Mouse (Mus musculus) neural tube, embryonic 14.5 days (tissue): ENCODE measurements around the gene Opcml. TPM values are rescaled to one million over a fixed set of nuclear protein-coding genes. Genes with fewer than 3 reads are reported as not detected.

ENCODE experiments used
- ATAC-seq: fragments of 200-750 bp; cut with Nextera tagmentation; 2 replicates; pipeline ENCODE4 v1.8.0; 2017; ENCODE audit warnings: low read depth, mild to moderate bottlenecking, moderate TSS enrichment, moderate library complexity
- H3K27ac ChIP-seq: fragments of 300-500 bp; sonication (generic); 2 replicates; pipeline ENCODE4 v1.5.1; 2014; ENCODE audit warnings: low read depth, mild to moderate bottlenecking, control low read depth, low read length, moderate library complexity, mixed read lengths
- H3K27me3 ChIP-seq: fragments of 300-500 bp; sonication (generic); 2 replicates; pipeline ENCODE4 v1.6.1; 2014; ENCODE audit warnings: low read length; ENCODE audit not compliant: control insufficient read depth, insufficient read depth
- H3K36me3 ChIP-seq: fragments of 300-500 bp; sonication (generic); 2 replicates; pipeline ENCODE4 v1.6.1; 2014; ENCODE audit warnings: low read length, mixed read lengths; ENCODE audit not compliant: control insufficient read depth, insufficient read depth
- H3K4me1 ChIP-seq: fragments of 300-500 bp; sonication (generic); 2 replicates; pipeline ENCODE4 v1.6.1; 2014; ENCODE audit warnings: low read length; ENCODE audit not compliant: control insufficient read depth, insufficient read depth
- H3K4me2 ChIP-seq: fragments of 300-500 bp; sonication (generic); 2 replicates; pipeline ENCODE4 v1.6.1; 2014; ENCODE audit warnings: mild to moderate bottlenecking, low read depth, low read length, control low read depth
- H3K4me3 ChIP-seq: fragments of 300-500 bp; sonication (generic); 2 replicates; pipeline ENCODE4 v1.5.1; 2014; ENCODE audit warnings: low read depth, low read length, control low read depth, mixed read lengths
- H3K9ac ChIP-seq: fragments of 300-500 bp; sonication (generic); replicated peaks from 2 replicates; pipeline ENCODE4 v1.6.1; 2014; ENCODE audit warnings: low read depth, mild to moderate bottlenecking, control low read depth, low read length, mixed read lengths
- H3K9me3 ChIP-seq: fragments of 300-500 bp; sonication (generic); 2 replicates; pipeline ENCODE4 v1.6.1; 2016; ENCODE audit warnings: low read length; ENCODE audit not compliant: control insufficient read depth
- WGBS: fragments of 180-500 bp; shearing (Covaris S2); extraction: QIAGEN DNeasy Blood & Tissue Kit; methylation state at CpG from one replicate; pipeline ENCODE4 v1.1.7; 2014; 5-methylcytosine and 5-hydroxymethylcytosine counted together
- polyA plus RNA-seq: library from polyadenylated mRNA; unstranded; fragments of >200 nt; fragmentation: Nextera tagmentation; extraction: Ambion mirVana; gene quantifications from 2 replicates; pipeline ENCODE4 v1.2.1, GENCODE M21; 2014

The Opcml gene
- polyA plus RNA-seq, 1 experiment from 2014 or later: 49.3 TPM

DNA sequence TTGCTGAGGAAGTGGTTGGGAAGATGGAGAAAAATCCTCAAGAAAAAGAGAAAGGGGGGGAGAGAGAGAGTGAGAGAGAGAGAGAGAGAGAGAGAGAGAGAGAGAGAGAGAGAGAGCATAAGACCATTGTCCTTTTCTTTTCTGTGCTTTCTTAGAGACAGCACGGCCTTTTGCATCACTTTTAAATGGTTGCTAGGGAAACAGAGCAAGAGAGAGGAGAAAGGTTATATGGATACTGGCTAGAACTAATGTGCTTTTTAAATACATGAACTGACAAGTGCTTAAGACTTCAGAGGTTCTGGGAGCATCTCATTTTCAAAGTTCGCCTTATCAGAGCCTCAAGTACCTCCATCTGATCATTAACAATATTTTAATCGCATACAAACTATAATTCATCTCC, 804.5 kb downstream of the Opcml start:
- no peak overlapping the region for H3K27ac ChIP-seq
- H3K4me1 ChIP-seq: no peaks in the 10 kb centered on the region
- no peak overlapping the region for H3K4me2 ChIP-seq
- 63% methylated on average over 3 of the region's 3 CpGs for WGBS
- no peak overlapping the region for H3K9ac ChIP-seq
- no peaks in the 10 kb centered on the region for H3K9me3 ChIP-seq
- H3K4me3 ChIP-seq: no peak overlapping the region
- no peaks in the 10 kb centered on the region for H3K27me3 ChIP-seq
- H3K36me3 ChIP-seq: no peaks in the 10 kb centered on the region
- ATAC-seq: no peak

GRCm38 (mm10) chr9:28605561-28605960, 815.0 kb downstream of the Opcml start:
- 74% methylated on average over 1 of the region's 1 CpGs for WGBS
- no peak for ATAC-seq
- Histone ChIP-seq H3K4me2 (no peak overlapping the region), H3K4me1 (no peaks in the 10 kb centered on the region), H3K27ac (no peak overlapping the region), H3K36me3 (no peaks in the 10 kb centered on the region), H3K4me3 (no peak overlapping the region), H3K9me3 (no peaks in the 10 kb centered on the region), H3K27me3 (no peaks in the 10 kb centered on the region), H3K9ac (no peak overlapping the region)

DNA sequence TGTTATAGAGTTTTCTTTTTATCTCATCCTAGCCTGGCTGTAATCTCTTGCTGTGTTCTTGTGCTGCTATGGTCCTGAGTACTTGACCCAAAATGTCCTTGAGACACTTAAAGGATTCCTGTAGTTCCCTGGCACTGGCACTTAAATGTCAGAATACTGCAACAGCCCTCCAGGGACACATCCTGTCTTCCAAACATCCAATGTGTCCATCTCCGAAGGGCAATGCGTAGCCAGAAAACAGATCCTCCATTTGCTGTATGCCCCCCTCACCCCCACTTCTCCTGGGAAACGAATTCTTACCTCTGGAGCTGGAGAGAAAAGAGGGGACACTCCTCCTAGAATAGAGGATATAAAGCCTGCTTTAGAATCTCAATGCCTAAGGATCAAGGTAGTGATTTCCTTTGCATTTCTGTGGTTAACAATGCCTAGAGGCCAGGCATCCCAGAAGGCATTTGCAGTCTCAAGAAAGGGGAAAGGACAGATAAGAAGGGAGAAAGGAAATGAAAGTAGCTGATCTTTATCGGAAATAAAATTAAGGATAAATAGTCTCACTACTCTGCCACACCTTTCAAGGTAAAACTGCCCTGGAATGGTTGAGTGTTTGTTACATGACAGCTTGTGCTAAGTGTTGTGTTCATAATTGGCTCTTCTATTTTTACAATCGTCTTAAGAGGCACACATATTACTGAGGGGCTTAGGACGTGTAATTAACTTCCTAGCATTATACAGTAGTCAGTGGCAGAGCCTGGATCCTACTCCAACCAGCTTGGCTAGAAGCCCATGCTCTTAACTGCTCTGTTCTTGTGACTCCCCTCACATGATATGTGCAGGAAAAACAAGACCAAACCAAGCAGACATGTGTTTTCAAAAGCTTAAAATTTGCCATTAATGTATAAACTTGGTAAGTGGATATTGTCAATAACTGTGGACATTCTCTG, 823.4 kb downstream of the Opcml start:
- no peaks in the 10 kb centered on the region for H3K4me1 ChIP-seq
- H3K4me3 ChIP-seq: no peak overlapping the region
- no peaks in the 10 kb centered on the region for H3K9me3 ChIP-seq
- no peak overlapping the region for H3K27ac ChIP-seq
- no peaks in the 10 kb centered on the region for H3K36me3 ChIP-seq
- 41% methylated on average over 6 of the region's 6 CpGs for WGBS
- no peak for ATAC-seq
- H3K4me2 ChIP-seq: no peak overlapping the region
- no peak overlapping the region for H3K9ac ChIP-seq
- no peaks in the 10 kb centered on the region for H3K27me3 ChIP-seq

DNA sequence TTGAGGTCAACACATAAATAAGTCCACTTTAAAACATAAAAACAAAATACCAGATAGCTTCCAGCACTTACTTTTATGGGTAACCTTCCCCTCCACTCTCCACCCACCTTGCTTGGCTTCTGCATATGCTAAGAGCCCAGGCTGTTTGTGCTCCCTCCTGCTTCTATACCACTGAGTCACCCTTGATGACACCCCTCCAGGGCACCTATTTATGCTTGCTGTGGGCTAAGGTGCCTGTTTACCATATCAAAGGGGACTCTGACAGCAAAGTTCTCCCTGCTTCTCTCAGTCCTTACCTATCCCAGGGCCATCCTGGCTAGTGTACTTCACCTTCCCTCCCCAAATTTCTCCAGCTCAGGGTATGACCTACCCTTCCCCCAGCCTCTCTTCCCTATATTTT, 824.9 kb downstream of the Opcml start:
- Histone ChIP-seq H3K27ac (no peak overlapping the region), H3K4me2 (no peak overlapping the region), H3K4me1 (no peaks in the 10 kb centered on the region), H3K36me3 (no peaks in the 10 kb centered on the region), H3K4me3 (no peak overlapping the region), H3K9me3 (no peaks in the 10 kb centered on the region), H3K9ac (no peak overlapping the region), H3K27me3 (no peaks in the 10 kb centered on the region)
- ATAC-seq: no peak

- ATAC-seq: no peak
- H3K36me3 ChIP-seq: no peaks in the 10 kb centered on the region
- H3K9ac ChIP-seq: no peak overlapping the region
- WGBS: 89% methylated on average over 1 of the region's 1 CpGs
- no peaks in the 10 kb centered on the region for H3K9me3 ChIP-seq
- H3K4me1 ChIP-seq: no peaks in the 10 kb centered on the region
- no peaks in the 10 kb centered on the region for H3K27me3 ChIP-seq
- H3K4me2 ChIP-seq: no peak overlapping the region
- H3K27ac ChIP-seq: no peak overlapping the region
- H3K4me3 ChIP-seq: no peak overlapping the region
These were observed 827.1 kb downstream of the Opcml start for GRCm38 (mm10) chr9:28617666-28618065.

GRCm38 (mm10) chr9:28618186-28618892, 827.8 kb downstream of the Opcml start:
- no peaks in the 10 kb centered on the region for H3K27me3 ChIP-seq
- H3K36me3 ChIP-seq: no peaks in the 10 kb centered on the region
- H3K9ac ChIP-seq: no peak overlapping the region
- H3K4me3 ChIP-seq: no peak overlapping the region
- WGBS: 85% methylated on average over 2 of the region's 2 CpGs
- no peak overlapping the region for H3K27ac ChIP-seq
- H3K9me3 ChIP-seq: no peaks in the 10 kb centered on the region
- ATAC-seq: no peak
- no peak overlapping the region for H3K4me2 ChIP-seq
- no peaks in the 10 kb centered on the region for H3K4me1 ChIP-seq

GRCm38 (mm10) chr9:28621939-28622338, 831.4 kb downstream of the Opcml start:
- Histone ChIP-seq H3K27ac (no peak overlapping the region), H3K9ac (no peak overlapping the region), H3K4me2 (no peak overlapping the region), H3K4me1 (0 out of 2 replicates have a peak, but pooled peaks cover 6% of the 10 kb centered on the region), H3K36me3 (no peaks in the 10 kb centered on the region), H3K4me3 (no peak overlapping the region), H3K9me3 (no peaks in the 10 kb centered on the region), H3K27me3 (no peaks in the 10 kb centered on the region)
- WGBS: 88% methylated on average over 1 of the region's 1 CpGs
- ATAC-seq: no peak

- no peak for ATAC-seq
- Histone ChIP-seq H3K4me2 (no peak overlapping the region; the same call in 1 of the 2 replicates), H3K4me3 (no peak overlapping the region), H3K9ac (no peak overlapping the region), H3K27ac (no peak overlapping the region; the same call in 1 of the 2 replicates), H3K9me3 (no peaks in the 10 kb centered on the region), H3K4me1 (0 out of 2 replicates have a peak, but pooled peaks cover 6% of the 10 kb centered on the region), H3K36me3 (no peaks in the 10 kb centered on the region), H3K27me3 (no peaks in the 10 kb centered on the region)
- WGBS: 21% methylated on average over 10 of the region's 10 CpGs
These were observed 834.3 kb downstream of the Opcml start for GRCm38 (mm10) chr9:28624870-28625269.

DNA sequence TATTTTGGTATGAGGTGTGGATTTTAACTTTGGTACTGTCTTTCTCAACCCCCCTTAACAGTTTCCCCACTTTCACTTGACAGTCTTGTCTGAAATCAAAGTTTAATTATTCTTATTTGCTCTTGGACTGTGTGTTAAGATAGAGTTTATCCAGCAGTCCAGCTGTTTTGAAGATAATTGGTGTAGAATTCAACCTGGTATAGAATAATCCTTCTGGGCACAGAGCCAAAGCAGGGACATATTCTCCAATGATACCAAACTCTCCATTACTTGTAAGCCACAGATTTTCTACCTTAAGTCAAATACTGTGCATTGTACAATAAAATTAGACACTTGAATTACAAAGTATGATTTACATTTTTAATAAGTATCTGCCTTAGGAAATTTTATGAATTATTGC, 852.2 kb downstream of the Opcml start:
- H3K9ac ChIP-seq: no peak overlapping the region
- no peaks in the 10 kb centered on the region for H3K36me3 ChIP-seq
- H3K4me1 ChIP-seq: no peaks in the 10 kb centered on the region; the same call in 1 of the 2 replicates
- no peak for ATAC-seq
- no peaks in the 10 kb centered on the region for H3K9me3 ChIP-seq
- H3K4me2 ChIP-seq: no peak overlapping the region
- no peak overlapping the region for H3K4me3 ChIP-seq
- no peak overlapping the region for H3K27ac ChIP-seq
- H3K27me3 ChIP-seq: no peaks in the 10 kb centered on the region
